Mouse (Mus musculus) cerebellum, postnatal 36 days (tissue): Measurements from ENCODE around the gene Ccdc65.
"Not testable (repeated sequence)": the region's sequence is repeated elsewhere in the genome, so short reads cannot be mapped to it uniquely, and the experiment has no call there.

Source experiments
- DNase-seq, 2 experiments: peaks; one replicate each; pipeline ENCODE4 v3.0.0; 2021 to 2022; ENCODE audit warnings: mixed read lengths in 2 of 2

Gene Ccdc65

GRCm38 (mm10) chr15:98740219-98740618 is 32.2 kb downstream of the Ccdc65 start:
- no peak for DNase-seq

- no peak for DNase-seq
Measured at GRCm38 (mm10) chr15:98742766-98743428, 34.9 kb downstream of the Ccdc65 start.

GRCm38 (mm10) chr15:98743863-98744262 is 35.9 kb downstream of the Ccdc65 start:
- not testable (repeated sequence) for DNase-seq

- no peak for DNase-seq
Measured at GRCm38 (mm10) chr15:98746344-98746965, 38.4 kb downstream of the Ccdc65 start.

- DNase-seq, result no peak
Measured at GRCm38 (mm10) chr15:98747296-98747695, 39.3 kb downstream of the Ccdc65 start.

GRCm38 (mm10) chr15:98749093-98749492 is 41.1 kb downstream of the Ccdc65 start:
- no peak for DNase-seq

- no peak for DNase-seq
Measured at GRCm38 (mm10) chr15:98753021-98753423, 45.0 kb downstream of the Ccdc65 start.

- DNase-seq, result no peak
Measured at GRCm38 (mm10) chr15:98754125-98754524, 46.1 kb downstream of the Ccdc65 start.

GRCm38 (mm10) chr15:98762201-98762621 is 54.2 kb downstream of the Ccdc65 start:
- DNase-seq, result peak; percentile 55 to 75

GRCm38 (mm10) chr15:98762670-98763529 is 54.9 kb downstream of the Ccdc65 start, which contains the start of gene Arf3:
Gene Arf3, minus strand, starts transcription at chr15:98763214.
- DNase-seq, result peak; percentile 93 to 96

GRCm38 (mm10) chr15:98765929-98766328 is 57.9 kb downstream of the Ccdc65 start:
- DNase-seq, result no peak

- no peak for DNase-seq
Measured at GRCm38 (mm10) chr15:98768259-98768658, 60.3 kb downstream of the Ccdc65 start.

GRCm38 (mm10) chr15:98771813-98772425 is 63.9 kb downstream of the Ccdc65 start:
- DNase-seq, result no peak

- DNase-seq, result no peak
Measured at GRCm38 (mm10) chr15:98772511-98773211, 64.7 kb downstream of the Ccdc65 start.
